Mouse (Mus musculus): ENCODE measurements around the gene Calr. TPM values are rescaled to one million over a fixed set of nuclear protein-coding genes. Genes with fewer than 3 reads are reported as not detected.

The Calr gene
- polyA plus RNA-seq, 1 experiment from 2014 or later: 938 TPM

GRCm38 (mm10) chr8:84813059-84813458 lies 33.7 kb downstream of the Calr start:
- no peak overlapping the region for H3K4me2 ChIP-seq
- no peak for ATAC-seq (ENCODE audit: insufficient read depth, low FRiP score, low read depth)
- no peaks in the 10 kb centered on the region for H3K36me3 ChIP-seq
- peaks cover 20% of the 10 kb centered on the region for H3K27me3 ChIP-seq (replicated peaks)
- no peak overlapping the region for H3K4me3 ChIP-seq (replicated peaks)
- H3K9me3 ChIP-seq: no peaks in the 10 kb centered on the region
- no peak overlapping the region for H3K27ac ChIP-seq
- H3K9ac ChIP-seq: no peak overlapping the region
- H3K4me1 ChIP-seq: 0 out of 2 replicates have a peak, but pooled peaks cover 8% of the 10 kb centered on the region
- WGBS: 4% methylated on average over 5 of the region's 5 CpGs

- Histone ChIP-seq H3K4me2 (peak overlapping the region; percentile 57), H3K27me3 (replicated peaks) (peaks cover 25% of the 10 kb centered on the region), H3K36me3 (no peaks in the 10 kb centered on the region), H3K4me3 (replicated peaks) (peak overlapping the region; percentile 32), H3K4me1 (0 out of 2 replicates have a peak, but pooled peaks cover 8% of the 10 kb centered on the region), H3K9me3 (no peaks in the 10 kb centered on the region), H3K27ac (no peak overlapping the region), H3K9ac (no peak overlapping the region)
- WGBS: 27% methylated on average over 10 of the region's 10 CpGs
- no peak for ATAC-seq (ENCODE audit: insufficient read depth, low FRiP score, low read depth)
Measured at GRCm38 (mm10) chr8:84811303-84811702, 35.4 kb downstream of the Calr start.

- WGBS: under 1% methylated on average over 32 of the region's 32 CpGs
- H3K9me3 ChIP-seq: no peaks in the 10 kb centered on the region
- H3K27ac ChIP-seq: no peak overlapping the region
- H3K4me2 ChIP-seq: peak overlapping the region; percentile 57
- ATAC-seq (ENCODE audit: insufficient read depth, low FRiP score, low read depth): peak; percentile 82
- H3K36me3 ChIP-seq: no peaks in the 10 kb centered on the region
- peaks cover 25% of the 10 kb centered on the region for H3K27me3 ChIP-seq (replicated peaks)
- H3K9ac ChIP-seq: no peak overlapping the region
- peak overlapping the region; percentile 32 for H3K4me3 ChIP-seq (replicated peaks)
- H3K4me1 ChIP-seq: 0 out of 2 replicates have a peak, but pooled peaks cover 8% of the 10 kb centered on the region
Measured at GRCm38 (mm10) chr8:84810896-84811295, 35.8 kb downstream of the Calr start.

GRCm38 (mm10) chr8:84809941-84810280 lies 36.8 kb downstream of the Calr start:
- H3K9me3 ChIP-seq: no peaks in the 10 kb centered on the region
- no peak for ATAC-seq (ENCODE audit: insufficient read depth, low FRiP score, low read depth)
- no peak overlapping the region for H3K27ac ChIP-seq
- no peak overlapping the region for H3K4me3 ChIP-seq (replicated peaks)
- 85% methylated on average over 5 of the region's 5 CpGs for WGBS
- H3K9ac ChIP-seq: no peak overlapping the region
- 0 out of 2 replicates have a peak, but pooled peaks cover 4% of the 10 kb centered on the region for H3K4me1 ChIP-seq
- H3K36me3 ChIP-seq: no peaks in the 10 kb centered on the region
- H3K27me3 ChIP-seq (replicated peaks): peaks cover 27% of the 10 kb centered on the region
- no peak overlapping the region for H3K4me2 ChIP-seq

GRCm38 (mm10) chr8:84809109-84809940 lies 37.4 kb downstream of the Calr start:
- Histone ChIP-seq H3K27me3 (replicated peaks) (peaks cover 33% of the 10 kb centered on the region), H3K4me2 (no peak overlapping the region), H3K36me3 (no peaks in the 10 kb centered on the region), H3K4me1 (0 out of 2 replicates have a peak, but pooled peaks cover 4% of the 10 kb centered on the region), H3K9ac (no peak overlapping the region), H3K4me3 (replicated peaks) (no peak overlapping the region), H3K27ac (no peak overlapping the region), H3K9me3 (no peaks in the 10 kb centered on the region)
- no peak for ATAC-seq (ENCODE audit: insufficient read depth, low FRiP score, low read depth)
- 58% methylated on average over 12 of the region's 12 CpGs for WGBS

GRCm38 (mm10) chr8:84806031-84806430 lies 40.7 kb downstream of the Calr start:
- Histone ChIP-seq H3K4me2 (no peak overlapping the region), H3K4me3 (replicated peaks) (no peak overlapping the region), H3K27ac (no peak overlapping the region), H3K36me3 (no peaks in the 10 kb centered on the region), H3K9me3 (no peaks in the 10 kb centered on the region), H3K4me1 (peaks cover 7% of the 10 kb centered on the region; the same call in 1 of the 2 replicates), H3K9ac (no peak overlapping the region), H3K27me3 (replicated peaks) (peaks cover 30% of the 10 kb centered on the region)
- no peak for ATAC-seq (ENCODE audit: insufficient read depth, low FRiP score, low read depth)
- 95% methylated on average over 5 of the region's 5 CpGs for WGBS

GRCm38 (mm10) chr8:84799999-84800831 lies 46.5 kb downstream of the Calr start, which contains the start of gene Nfix:
TSS of gene Nfix (minus strand) at chr8:84800344.
- Histone ChIP-seq H3K27ac (peak within 1 kb of the TSS; percentile 84), H3K36me3 (0 out of 2 replicates have a peak, but pooled peaks cover 5% of the 10 kb centered on the region), H3K9ac (peak within 1 kb of the TSS; percentile 95), H3K27me3 (replicated peaks) (peaks cover 34% of the 10 kb centered on the region; the same call in 1 of the 2 replicates), H3K4me3 (replicated peaks) (peak within 1 kb of the TSS; percentile 79), H3K4me1 (peaks cover 26% of the 10 kb centered on the region), H3K9me3 (no peaks in the 10 kb centered on the region), H3K4me2 (peak within 1 kb of the TSS; percentile 82)
- peak; percentile 40 for ATAC-seq (ENCODE audit: insufficient read depth, low FRiP score, low read depth)
- 1% methylated on average over 83 of the region's 125 CpGs for WGBS

- H3K9ac ChIP-seq: peak overlapping the region; percentile 95
- H3K4me3 ChIP-seq (replicated peaks): peak overlapping the region; percentile 79
- under 1% methylated on average over 94 of the region's 108 CpGs for WGBS
- ATAC-seq (ENCODE audit: insufficient read depth, low FRiP score, low read depth): 0 out of 2 replicates have a peak, but pooled peaks have one; percentile 12
- no peaks in the 10 kb centered on the region for H3K9me3 ChIP-seq
- peak overlapping the region; percentile 84 for H3K27ac ChIP-seq
- H3K4me1 ChIP-seq: peaks cover 35% of the 10 kb centered on the region
- peak overlapping the region; percentile 82 for H3K4me2 ChIP-seq
- 0 out of 2 replicates have a peak, but pooled peaks cover 5% of the 10 kb centered on the region for H3K36me3 ChIP-seq
- H3K27me3 ChIP-seq (replicated peaks): peaks cover 26% of the 10 kb centered on the region; the same call in 1 of the 2 replicates
Measured at GRCm38 (mm10) chr8:84799136-84799931, 47.4 kb downstream of the Calr start.

GRCm38 (mm10) chr8:84798446-84799135 lies 48.1 kb downstream of the Calr start:
- no peak for ATAC-seq (ENCODE audit: insufficient read depth, low FRiP score, low read depth)
- Histone ChIP-seq H3K36me3 (0 out of 2 replicates have a peak, but pooled peaks cover 5% of the 10 kb centered on the region), H3K9me3 (no peaks in the 10 kb centered on the region), H3K4me2 (peak overlapping the region; percentile 82), H3K4me3 (replicated peaks) (peak overlapping the region; percentile 79), H3K27me3 (replicated peaks) (peaks cover 25% of the 10 kb centered on the region; the same call in 1 of the 2 replicates), H3K9ac (peak overlapping the region; percentile 95), H3K27ac (peak overlapping the region; percentile 84), H3K4me1 (peaks cover 42% of the 10 kb centered on the region)
- WGBS: 66% methylated on average over 10 of the region's 10 CpGs

- ATAC-seq (ENCODE audit: insufficient read depth, low FRiP score, low read depth): no peak
Measured at GRCm38 (mm10) chr8:84797971-84798370, 48.8 kb downstream of the Calr start.

More at GRCm38 (mm10) chr8:84797971-84798370, 48.8 kb downstream of the Calr start:
- Histone ChIP-seq H3K9me3 (no peaks in the 10 kb centered on the region), H3K4me2 (peak overlapping the region; percentile 82), H3K9ac (no peak overlapping the region), H3K4me3 (replicated peaks) (peak overlapping the region; percentile 79; the same call in 1 of the 2 replicates), H3K27ac (no peak overlapping the region), H3K4me1 (peaks cover 44% of the 10 kb centered on the region), H3K27me3 (replicated peaks) (peaks cover 19% of the 10 kb centered on the region; the same call in 1 of the 2 replicates), H3K36me3 (0 out of 2 replicates have a peak, but pooled peaks cover 5% of the 10 kb centered on the region)
- 87% methylated on average over 6 of the region's 6 CpGs for WGBS

All from stomach, embryonic 15.5 days (tissue).